Mouse (Mus musculus) limb, embryonic 14.5 days (tissue): ENCODE data around the gene Lsamp. TPM values are rescaled to one million over a fixed set of nuclear protein-coding genes. Genes with fewer than 3 reads are reported as not detected.

ENCODE experiments used
- ATAC-seq: fragments of 200-750 bp; cut with Nextera tagmentation; 2 replicates; pipeline ENCODE4 v1.8.0; 2017; ENCODE audit warnings: low read depth, moderate number of reproducible peaks, moderate TSS enrichment; ENCODE audit not compliant: low FRiP score
- DNase-seq: peaks from one replicate; pipeline ENCODE4 v3.0.0-alpha.2; 2015; ENCODE audit warnings: low spot score
- H3K27ac ChIP-seq: fragments of 300-500 bp; sonication (generic); replicated peaks from 2 replicates; pipeline ENCODE4 v1.5.1; 2014; ENCODE audit warnings: low read depth, mild to moderate bottlenecking, low read length, moderate library complexity, mixed read lengths
- H3K27me3 ChIP-seq: fragments of 300-500 bp; sonication (generic); 2 replicates; pipeline ENCODE4 v1.6.1; 2014; ENCODE audit warnings: low read length, mixed read lengths; ENCODE audit not compliant: control insufficient read depth, insufficient read depth
- H3K36me3 ChIP-seq: fragments of 300-500 bp; sonication (generic); 2 replicates; pipeline ENCODE4 v1.6.1; 2014; ENCODE audit warnings: mild to moderate bottlenecking, low read length, moderate library complexity, mixed read lengths; ENCODE audit not compliant: control insufficient read depth, insufficient read depth
- H3K4me1 ChIP-seq: fragments of 300-500 bp; sonication (generic); 2 replicates; pipeline ENCODE4 v1.6.1; 2014; ENCODE audit warnings: antibody characterized with exemption, low read length, mixed read lengths; ENCODE audit not compliant: control insufficient read depth, insufficient read depth
- H3K4me2 ChIP-seq: fragments of 300-500 bp; sonication (generic); replicated peaks from 2 replicates; pipeline ENCODE4 v1.6.1; 2014; ENCODE audit warnings: low read depth, mild to moderate bottlenecking, low read length, moderate library complexity; ENCODE audit not compliant: severe bottlenecking
- H3K4me3 ChIP-seq: fragments of 300-500 bp; sonication (generic); replicated peaks from 2 replicates; pipeline ENCODE4 v1.5.1; 2014; ENCODE audit warnings: low read length
- H3K9ac ChIP-seq: fragments of 300-500 bp; sonication (generic); 2 replicates; pipeline ENCODE4 v1.6.1; 2014; ENCODE audit warnings: mild to moderate bottlenecking, low read depth, low read length, moderate library complexity; ENCODE audit not compliant: severe bottlenecking
- H3K9me3 ChIP-seq: fragments of 300-500 bp; sonication (generic); 2 replicates; pipeline ENCODE4 v1.6.1; 2016; ENCODE audit warnings: low read length; ENCODE audit not compliant: control insufficient read depth
- POLR2A ChIP-seq: fragments of 200-500 bp; IDR thresholded peaks from 2 replicates; pipeline ENCODE4 v1.8.0; 2012; ENCODE audit warnings: inconsistent platforms, mild to moderate bottlenecking, moderate library complexity, borderline replicate concordance; ENCODE audit not compliant: insufficient read depth, insufficient read length; ENCODE audit errors: extremely low read depth
- WGBS: fragments of 180-500 bp; shearing (Covaris S2); extraction: QIAGEN DNeasy Blood & Tissue Kit; methylation state at CpG from one replicate; pipeline ENCODE4 v1.1.7; 2014; 5-methylcytosine and 5-hydroxymethylcytosine counted together
- polyA plus RNA-seq, 2 experiments: library from polyadenylated mRNA; depleted of rRNA in 1 of 2; stranded (reverse) in 1 of 2; unstranded in 1 of 2; fragments of >200 nt; fragmentation: Nextera tagmentation in 1 of 2; extraction: Ambion mirVana in 1 of 2; gene quantifications; 2 replicates each; pipeline versions ENCODE4 v1.2.1 to v1.2.3; 2012 to 2014

The Lsamp gene
- polyA plus RNA-seq, 2 experiments, result 5.3 to 11.8 TPM

DNA sequence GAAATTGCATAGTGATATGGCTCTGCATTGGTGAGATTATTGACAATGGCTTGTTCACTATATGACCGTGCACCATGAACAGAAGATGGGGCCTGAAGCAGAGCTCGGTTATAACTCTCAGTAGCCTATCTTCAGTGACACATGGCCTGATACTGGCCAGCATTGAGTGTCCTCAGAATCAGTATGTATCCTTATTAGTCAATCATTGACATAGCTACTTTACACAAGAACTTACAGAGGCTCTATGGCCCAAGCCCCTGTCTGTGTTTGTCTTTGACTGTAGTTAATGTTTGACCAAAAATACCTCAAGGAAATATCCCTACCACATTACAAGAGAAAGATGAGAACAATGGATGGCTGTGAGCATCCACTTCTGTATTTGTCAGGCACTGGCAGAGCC is 1764.6 kb downstream of the Lsamp start:
- Histone ChIP-seq H3K4me1 (no peaks in the 10 kb centered on the region), H3K9me3 (no peaks in the 10 kb centered on the region), H3K27ac (no peak overlapping the region), H3K9ac (no peak overlapping the region), H3K4me3 (no peak overlapping the region), H3K4me2 (no peak overlapping the region), H3K36me3 (no peaks in the 10 kb centered on the region), H3K27me3 (no peaks in the 10 kb centered on the region)
- 95% methylated on average over 2 of the region's 2 CpGs for WGBS
- no peak for TF ChIP-seq POLR2A
- DNase-seq, result no peak
- no peak for ATAC-seq

DNA sequence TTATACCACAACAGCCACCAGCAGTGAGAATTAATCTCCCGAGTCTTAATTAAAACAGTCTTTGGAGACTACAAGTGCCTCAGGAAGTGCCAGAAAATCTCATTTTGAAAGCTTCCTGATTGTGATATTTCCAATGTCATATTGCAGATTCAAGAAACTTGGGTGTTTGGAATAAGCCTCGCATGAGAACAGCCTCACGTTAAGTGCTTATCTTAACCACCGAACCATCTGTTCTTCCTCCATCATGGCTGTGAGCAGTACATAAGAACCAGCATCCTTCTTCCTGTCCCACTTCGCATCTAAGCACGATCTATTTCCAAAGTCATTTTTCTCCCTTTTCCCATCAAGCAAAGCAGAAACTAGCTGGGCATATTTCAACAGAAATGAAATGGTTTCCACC is 1780.1 kb downstream of the Lsamp start:
- WGBS, result 88% methylated on average over 6 of the region's 6 CpGs
- no peaks in the 10 kb centered on the region for H3K36me3 ChIP-seq
- no peaks in the 10 kb centered on the region for H3K4me1 ChIP-seq
- TF ChIP-seq POLR2A, result no peak
- H3K4me3 ChIP-seq, result no peak overlapping the region
- no peak overlapping the region for H3K4me2 ChIP-seq
- DNase-seq (no peak), ATAC-seq (no peak)
- no peak overlapping the region for H3K27ac ChIP-seq
- no peaks in the 10 kb centered on the region for H3K9me3 ChIP-seq
- H3K27me3 ChIP-seq, result no peaks in the 10 kb centered on the region
- H3K9ac ChIP-seq, result no peak overlapping the region

DNA sequence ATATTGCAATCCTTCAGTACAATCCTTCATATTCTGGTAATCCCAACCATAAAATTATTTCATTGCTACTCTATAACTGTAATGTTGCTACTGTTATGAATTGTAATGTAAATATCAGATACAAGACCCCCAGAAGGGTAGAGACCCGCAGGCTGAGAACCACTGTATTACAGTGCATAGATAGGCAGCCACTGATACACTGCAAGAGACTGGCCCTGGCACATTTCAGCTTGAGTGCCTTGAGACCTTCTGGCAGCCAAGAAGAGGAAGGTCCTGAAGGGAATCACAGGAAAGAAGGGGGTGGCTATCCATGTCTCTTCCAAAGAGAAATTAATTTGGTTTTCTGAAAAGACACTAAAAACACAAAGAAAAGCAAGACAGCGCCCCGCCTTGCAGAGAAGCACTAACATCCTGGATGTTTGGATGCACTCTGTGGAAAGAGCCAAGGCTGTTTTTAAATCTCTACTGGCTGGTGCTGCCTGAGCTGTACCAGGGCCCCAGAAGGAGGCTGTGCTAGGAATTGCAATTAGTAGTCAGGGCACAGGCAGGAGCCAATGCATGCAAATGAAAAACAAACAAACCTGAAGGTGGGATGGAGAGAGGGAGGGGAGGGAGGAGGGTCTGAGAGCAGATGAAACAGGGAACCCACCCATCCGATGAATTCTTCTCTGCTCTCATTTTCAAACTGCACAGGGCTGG is 1787.4 kb downstream of the Lsamp start:
- no peak overlapping the region for H3K4me2 ChIP-seq
- H3K9ac ChIP-seq, result no peak overlapping the region
- no peak for ATAC-seq
- H3K9me3 ChIP-seq, result no peaks in the 10 kb centered on the region
- TF ChIP-seq POLR2A, result no peak
- WGBS, result 63% methylated on average over 4 of the region's 4 CpGs
- no peak overlapping the region for H3K27ac ChIP-seq
- no peaks in the 10 kb centered on the region for H3K4me1 ChIP-seq
- H3K27me3 ChIP-seq, result no peaks in the 10 kb centered on the region
- DNase-seq, result no peak
- no peaks in the 10 kb centered on the region for H3K36me3 ChIP-seq
- no peak overlapping the region for H3K4me3 ChIP-seq

DNA sequence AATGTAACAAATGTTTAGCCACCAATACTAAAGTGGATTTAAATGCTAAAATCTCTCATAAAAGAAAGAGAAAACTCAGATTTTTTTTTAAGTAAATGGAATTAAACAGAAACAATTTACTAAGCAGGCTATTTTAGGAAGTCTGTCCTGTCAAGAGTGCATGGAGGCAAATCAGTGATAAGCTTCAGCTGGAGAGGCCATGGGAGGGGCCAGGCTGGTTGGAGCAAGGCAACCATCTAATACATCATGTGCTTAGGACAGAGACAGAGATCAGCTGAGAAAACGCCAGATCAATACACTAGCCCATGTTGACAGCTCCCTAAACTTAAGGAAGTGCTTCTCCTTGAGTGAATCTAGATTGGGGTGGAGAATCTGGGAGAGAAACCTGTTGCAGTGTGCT is 1793.4 kb downstream of the Lsamp start:
- H3K36me3 ChIP-seq, result no peaks in the 10 kb centered on the region
- ATAC-seq (no peak), DNase-seq (no peak)
- no peak overlapping the region for H3K27ac ChIP-seq
- H3K27me3 ChIP-seq, result no peaks in the 10 kb centered on the region
- WGBS, result 82% methylated on average over 1 of the region's 1 CpGs
- H3K9ac ChIP-seq, result no peak overlapping the region
- no peak overlapping the region for H3K4me2 ChIP-seq
- no peak for TF ChIP-seq POLR2A
- no peaks in the 10 kb centered on the region for H3K4me1 ChIP-seq
- no peaks in the 10 kb centered on the region for H3K9me3 ChIP-seq
- no peak overlapping the region for H3K4me3 ChIP-seq

DNA sequence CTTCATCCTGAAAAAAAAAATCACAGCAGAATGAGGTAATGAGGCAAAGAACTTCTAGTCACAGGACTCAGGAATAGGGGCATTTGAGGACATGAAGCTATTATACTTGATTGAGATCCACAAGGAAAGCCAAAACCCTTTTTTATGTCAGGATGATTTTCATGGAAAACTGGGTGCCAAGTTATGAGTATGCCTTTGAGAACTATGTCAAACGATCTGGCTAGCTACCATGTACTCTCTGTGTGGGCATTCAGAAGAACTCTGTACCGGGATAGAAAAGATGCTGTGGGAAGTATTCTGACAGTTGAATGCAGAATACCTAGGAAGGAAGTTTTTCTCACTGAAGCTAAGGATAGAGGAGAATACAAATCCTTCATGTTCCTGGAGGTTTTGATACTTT is 1801.4 kb downstream of the Lsamp start:
- Histone ChIP-seq H3K4me1 (no peaks in the 10 kb centered on the region), H3K4me2 (no peak overlapping the region), H3K9ac (no peak overlapping the region), H3K27ac (no peak overlapping the region), H3K4me3 (no peak overlapping the region), H3K27me3 (no peaks in the 10 kb centered on the region), H3K36me3 (no peaks in the 10 kb centered on the region), H3K9me3 (no peaks in the 10 kb centered on the region)
- whole genome bisulfite sequencing, result 79% methylated on average over 2 of the region's 2 CpGs
- no peak for TF ChIP-seq POLR2A
- ATAC-seq, result no peak
- no peak for DNase-seq
